Mouse (Mus musculus) ES-E14 (cell line): Measurements from ENCODE around the gene March8.

ENCODE experiments used
- CHD2 ChIP-seq: IDR thresholded peaks from 2 replicates; pipeline ENCODE4 v1.6.1; 2014; ENCODE audit warnings: mild to moderate bottlenecking, low read depth, low read length, inconsistent platforms
- HCFC1 ChIP-seq: IDR thresholded peaks from 2 replicates; pipeline ENCODE4 v1.6.1; 2012; ENCODE audit warnings: low read length, inconsistent platforms, borderline replicate concordance; ENCODE audit not compliant: insufficient read depth
- ZC3H11A ChIP-seq: IDR thresholded peaks from 2 replicates; pipeline ENCODE4 v1.6.1; 2012; ENCODE audit warnings: low read depth, mild to moderate bottlenecking, inconsistent platforms, low read length, borderline replicate concordance

DNA sequence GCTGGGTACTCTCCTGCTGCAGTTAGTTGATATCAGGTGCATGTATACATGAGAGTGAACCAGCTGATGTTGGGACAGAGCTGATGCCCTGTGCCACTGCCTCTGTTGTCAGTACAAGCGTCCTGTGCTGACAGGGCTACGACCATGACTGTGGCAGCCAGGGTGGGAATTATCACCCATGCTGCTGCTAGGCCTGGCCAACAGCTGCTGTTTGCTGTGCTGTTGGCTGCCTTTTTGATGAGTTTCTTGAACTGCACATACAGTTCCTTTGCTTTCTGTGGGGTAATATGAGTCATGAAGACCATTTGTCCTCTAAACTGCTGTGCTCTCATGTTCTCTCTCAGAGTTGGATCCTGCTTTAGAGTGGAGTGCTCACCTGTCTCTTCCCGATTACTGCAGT, 21.4 kb downstream of the March8 start:
- no peak for TF ChIP-seq CHD2
- TF ChIP-seq ZC3H11A = no peak
- no peak for TF ChIP-seq HCFC1
